Mouse (Mus musculus) adrenal gland, postnatal 14 days (tissue): ENCODE results near the gene Zfp952. TPM values are rescaled to one million over a fixed set of nuclear protein-coding genes. Genes with fewer than 3 reads are reported as not detected.
"Not testable (repeated sequence)": the region's sequence is repeated elsewhere in the genome, so short reads cannot be mapped to it uniquely, and the experiment has no call there.

Source experiments
- DNase-seq: peaks from one replicate; pipeline ENCODE4 v3.0.0; 2021; ENCODE audit warnings: mixed read lengths
- long read RNA-seq, 2 experiments: library from polyadenylated mRNA; stranded (forward); transcript quantifications; one replicate each; pipeline ENCODE4 v2.0.0; 2021
- total RNA-seq: library from RNA; stranded (reverse); gene quantifications from 2 replicates; pipeline ENCODE4 v1.2.3, GENCODE M21; 2021

Gene Zfp952
- 8.5 and 10.0 TPM in 2 replicates for total RNA-seq
- long read RNA-seq, experiment 1, transcript Zfp952-201 (4 exons, 2,950 nt): major isoform, 6 of 13 reads
- long read RNA-seq, experiment 1, partial matches to known transcripts: 0 of 13 reads
- long read RNA-seq, experiment 1, other reads (novel, unspliced or antisense): 6 of 13 reads
- long read RNA-seq, experiment 2, transcript Zfp952-201 (4 exons, 2,950 nt): major isoform, 5 of 11 reads
- long read RNA-seq, experiment 2, partial matches to known transcripts: 0 of 11 reads
- long read RNA-seq, experiment 2, other reads (novel, unspliced or antisense): 3 of 11 reads

DNA sequence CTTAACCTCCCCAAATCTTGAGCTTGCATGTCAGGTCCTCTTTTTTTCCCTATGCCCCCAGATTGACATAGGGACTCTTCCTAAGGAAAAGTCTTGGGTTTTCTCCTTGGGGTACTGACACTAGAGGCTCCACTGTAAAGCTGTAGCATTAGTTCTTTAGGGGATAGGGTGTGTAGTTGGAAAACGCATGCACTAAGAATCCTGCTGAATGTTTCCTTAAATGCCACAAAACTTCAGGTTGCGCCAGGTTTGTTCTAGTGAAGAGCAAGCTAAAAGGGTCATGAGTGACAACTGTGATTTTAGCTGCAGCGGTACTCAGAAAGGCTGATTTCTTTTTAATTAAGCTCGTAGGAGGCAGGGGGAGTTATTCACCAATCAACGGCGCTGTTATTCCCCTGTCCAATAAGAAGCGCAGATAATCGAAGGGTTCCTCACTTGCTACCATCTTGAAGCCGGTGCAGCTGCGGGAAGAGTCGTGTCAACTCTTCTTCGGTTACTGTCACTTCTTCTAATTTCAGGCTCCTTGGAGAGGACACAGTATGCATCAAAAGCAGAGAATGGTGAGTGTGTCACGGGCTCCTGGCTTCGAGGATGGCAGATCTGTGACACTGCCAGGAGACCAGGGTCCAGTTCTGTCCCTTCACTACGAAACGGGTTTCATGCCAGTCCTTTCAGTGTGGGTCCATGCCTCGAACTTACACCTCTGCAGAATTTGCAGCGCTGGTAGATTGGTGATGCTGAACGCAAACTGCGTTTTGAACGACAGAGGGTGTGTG is at the start of gene Zfp952:
Zfp952 (plus strand) TSS at position 431 of the 776 bp plus-strand sequence.
- DNase-seq: peak; percentile 91

DNA sequence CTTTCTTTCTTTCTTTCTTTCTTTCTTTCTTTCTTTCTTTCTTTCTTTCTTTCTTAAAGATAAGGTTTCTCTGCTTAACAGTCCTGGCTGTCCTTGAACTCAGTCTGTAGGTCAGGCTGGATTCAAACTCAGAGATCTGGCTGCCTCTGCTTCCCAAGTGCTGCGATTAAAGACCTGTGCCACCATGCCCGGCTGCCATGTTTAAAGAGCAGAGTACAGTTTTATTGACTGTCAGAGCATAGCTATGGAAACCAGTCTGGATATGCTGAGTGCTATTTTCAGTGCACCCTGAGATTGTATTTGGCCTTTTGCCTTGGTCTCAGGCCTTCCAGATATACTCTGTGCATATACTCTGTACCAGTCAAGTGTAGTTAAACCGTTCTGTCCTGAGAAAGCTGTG is 49.3 kb upstream of the Zfp952 start:
- DNase-seq: no peak

DNA sequence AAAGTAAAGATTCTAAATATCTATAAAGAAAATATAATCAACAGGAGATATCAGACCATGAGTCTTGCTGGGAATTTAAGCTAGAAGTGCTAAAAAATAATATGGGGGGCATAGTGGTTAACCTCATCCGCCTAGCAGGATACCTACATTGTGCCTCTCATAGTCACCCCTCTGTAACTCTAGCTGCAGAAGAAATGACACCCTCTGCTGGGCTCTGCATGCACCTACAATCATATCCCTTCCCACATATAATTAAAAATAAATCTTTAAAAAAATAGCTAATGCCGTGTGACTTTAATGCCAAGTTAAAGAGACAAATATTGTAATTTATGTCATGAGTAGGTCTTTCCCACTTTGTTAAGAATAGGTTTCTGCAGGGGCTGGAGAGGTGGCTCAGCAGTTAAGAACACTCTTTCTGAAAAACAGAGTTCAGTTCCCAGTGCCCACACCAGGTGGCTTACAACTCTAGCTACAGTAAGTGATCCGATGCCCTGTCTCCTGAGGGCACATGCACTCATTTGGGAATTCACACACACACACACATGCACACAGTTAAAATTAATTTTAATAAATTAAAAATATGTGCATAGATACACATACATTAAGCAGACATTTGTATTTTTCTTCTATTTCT is 48.4 kb upstream of the Zfp952 start:
- DNase-seq: no peak

DNA sequence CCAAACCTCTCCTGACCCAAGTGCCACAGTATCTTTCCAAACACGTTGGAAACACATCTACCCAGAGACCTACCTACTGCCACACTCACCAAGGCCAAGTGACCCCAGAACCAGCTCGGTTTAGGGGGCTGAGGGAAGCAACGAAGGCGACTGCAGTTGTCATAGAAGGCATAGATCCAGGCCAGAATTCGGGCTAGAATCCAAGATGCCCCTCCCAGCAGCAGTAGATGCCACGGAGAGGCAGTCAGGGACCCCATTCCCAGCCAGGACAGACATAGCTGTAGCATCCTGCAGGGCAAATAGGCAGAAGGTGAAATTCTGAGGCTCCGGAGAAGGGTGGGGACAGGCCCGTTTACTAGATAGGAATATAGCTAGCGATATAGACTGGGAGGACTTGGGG is 46.2 kb upstream of the Zfp952 start:
- peak; percentile 18 for DNase-seq

DNA sequence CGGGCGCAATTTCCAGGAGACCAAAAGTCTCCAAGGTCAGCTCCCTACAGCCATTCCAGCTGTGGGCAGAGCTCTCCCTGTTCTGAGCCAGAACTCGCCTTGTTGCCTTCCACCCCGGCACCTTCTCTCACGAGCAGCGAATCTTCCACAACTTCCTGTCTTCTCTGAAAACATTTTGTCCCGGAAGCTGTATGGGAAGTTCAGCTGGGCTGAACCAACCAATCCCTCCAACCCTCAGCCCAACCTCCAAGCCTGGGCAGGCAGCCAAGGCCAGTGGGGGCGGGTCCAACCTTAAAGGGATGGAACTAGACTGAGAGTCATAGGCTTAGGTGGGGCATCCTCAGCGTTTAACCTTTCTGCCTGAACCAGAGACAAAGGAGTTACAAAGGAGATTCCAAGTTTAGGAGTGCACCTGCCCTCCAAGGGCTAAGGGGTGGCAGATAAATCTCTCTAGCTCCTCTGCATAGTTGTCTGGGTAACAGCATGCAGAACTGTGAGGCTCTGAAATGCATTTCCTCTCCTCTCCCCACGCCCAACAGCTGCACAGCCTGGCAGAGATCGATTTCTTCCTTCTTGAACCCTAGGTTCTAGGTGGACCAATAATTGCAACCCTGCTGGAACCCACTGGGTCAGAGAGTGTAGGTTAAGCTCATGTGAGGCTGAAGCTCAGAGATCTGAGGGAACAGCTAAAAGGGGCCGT is 45.6 kb upstream of the Zfp952 start, which contains the start of gene Cyp4f13:
Cyp4f13 (minus strand) TSS at position 188 of the 700 bp plus-strand sequence.
- peak; percentile 100 for DNase-seq

DNA sequence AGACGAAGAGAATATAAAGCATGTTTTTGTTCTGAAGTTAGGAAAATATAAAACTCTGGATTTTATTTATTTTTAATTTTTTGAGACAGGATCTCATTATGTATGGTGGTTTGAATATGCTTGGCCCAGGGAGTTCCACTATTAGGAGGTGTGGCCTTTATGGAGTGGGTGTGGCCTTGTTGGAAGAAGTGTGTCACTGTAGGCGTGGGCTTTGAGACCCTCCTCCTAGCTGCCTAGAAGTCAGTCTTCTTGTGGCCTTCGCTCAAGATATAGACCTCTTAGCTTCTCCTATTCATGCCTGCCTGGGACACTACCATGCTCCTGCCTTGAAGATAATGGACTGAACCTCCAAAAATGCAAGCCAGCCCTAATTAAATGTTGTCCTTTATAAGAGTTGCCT is 42.8 kb upstream of the Zfp952 start:
- no peak for DNase-seq

DNA sequence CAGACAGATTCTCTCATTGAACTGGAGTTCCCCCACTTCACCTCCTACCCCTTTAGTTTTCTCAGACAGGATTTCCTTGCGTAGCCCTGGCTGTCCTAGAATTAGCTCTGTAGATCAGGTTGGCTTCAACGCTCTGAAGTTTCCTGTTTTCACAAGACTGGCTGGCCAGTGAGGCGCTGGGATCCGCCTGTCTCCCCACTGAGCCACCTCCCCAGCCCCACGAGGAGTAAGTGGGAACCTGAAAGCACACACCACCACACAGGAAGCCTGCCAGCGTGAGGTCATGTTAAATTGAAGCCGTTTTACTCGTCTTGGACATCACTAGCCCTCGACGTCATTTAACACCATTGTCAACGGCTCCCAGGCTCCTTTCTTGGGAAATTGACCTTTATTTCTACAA is 41.9 kb upstream of the Zfp952 start:
- DNase-seq: no peak

DNA sequence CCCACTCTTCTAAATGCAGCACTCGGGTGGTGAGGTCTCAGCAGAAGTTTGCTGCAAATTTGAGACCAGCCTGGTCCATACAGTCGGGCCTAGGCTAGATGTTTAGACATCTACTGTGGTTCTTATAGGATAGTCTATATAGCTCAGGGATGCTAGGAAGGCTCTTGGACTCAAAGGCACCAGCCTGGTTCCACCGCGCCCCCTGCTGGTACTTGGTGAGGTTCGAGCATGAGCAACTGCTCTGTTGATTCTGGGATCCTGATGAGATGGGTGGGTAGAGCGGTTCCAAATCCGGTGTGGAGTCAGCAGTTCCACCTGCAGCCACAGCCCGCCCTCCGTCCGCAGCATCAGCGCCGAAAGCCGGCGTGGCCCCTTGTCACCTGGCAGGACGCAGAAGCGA is 41.5 kb upstream of the Zfp952 start:
- peak; percentile 93 for DNase-seq

DNA sequence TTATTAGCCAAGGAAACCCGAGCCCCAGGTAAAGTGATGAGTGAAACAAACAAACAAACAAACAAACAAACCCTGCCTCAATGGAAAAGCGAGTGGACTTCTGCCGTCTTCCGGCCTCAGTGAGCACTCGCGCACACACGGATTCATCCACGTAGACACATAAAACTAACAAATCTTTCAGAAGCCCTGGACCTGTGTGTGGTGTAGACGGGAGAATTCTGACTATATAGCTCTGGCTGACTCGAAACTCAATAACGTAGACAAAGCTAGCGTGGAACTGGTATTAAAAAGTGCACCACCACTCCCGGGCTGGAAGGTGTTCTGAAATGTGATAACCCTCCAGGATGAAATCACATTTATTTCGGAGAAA is 27.7 kb upstream of the Zfp952 start:
- peak; percentile 21 for DNase-seq

DNA sequence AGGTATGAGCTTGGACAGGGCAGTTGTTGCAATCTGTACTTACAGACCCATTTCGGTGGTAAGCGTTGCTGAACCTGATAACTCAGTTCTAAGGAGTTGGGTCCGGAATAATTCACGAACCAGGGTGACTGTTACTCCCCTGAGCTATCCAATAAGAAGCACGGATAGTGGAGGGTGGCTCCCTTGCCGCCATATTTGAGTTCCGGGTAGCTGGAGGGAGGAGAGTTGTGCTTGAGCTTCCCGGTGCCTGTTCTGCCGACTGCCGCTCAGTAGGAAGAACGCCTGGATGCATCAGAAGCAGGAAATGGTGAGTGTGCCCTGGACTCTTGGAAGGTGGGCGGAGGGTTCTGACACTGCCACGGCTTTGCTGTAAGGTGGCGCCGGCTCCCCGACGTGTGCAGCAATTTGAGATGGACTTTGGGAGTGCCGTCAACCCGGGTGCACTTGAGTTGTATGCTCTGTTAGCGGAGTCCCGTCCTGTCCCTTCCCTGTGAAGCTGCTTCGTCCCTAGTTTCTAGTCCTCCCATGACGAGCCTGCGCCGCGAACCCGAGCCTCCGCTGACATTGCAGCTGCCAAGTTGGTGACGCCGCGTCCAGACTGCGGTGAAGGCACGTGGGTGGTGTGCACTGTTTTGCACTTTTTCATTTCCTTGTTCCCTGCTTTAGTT is 27.2 kb upstream of the Zfp952 start, which contains the start of gene Zfp472:
Zfp472 (plus strand) TSS at position 192 of the 668 bp plus-strand sequence.
- DNase-seq: peak; percentile 94

DNA sequence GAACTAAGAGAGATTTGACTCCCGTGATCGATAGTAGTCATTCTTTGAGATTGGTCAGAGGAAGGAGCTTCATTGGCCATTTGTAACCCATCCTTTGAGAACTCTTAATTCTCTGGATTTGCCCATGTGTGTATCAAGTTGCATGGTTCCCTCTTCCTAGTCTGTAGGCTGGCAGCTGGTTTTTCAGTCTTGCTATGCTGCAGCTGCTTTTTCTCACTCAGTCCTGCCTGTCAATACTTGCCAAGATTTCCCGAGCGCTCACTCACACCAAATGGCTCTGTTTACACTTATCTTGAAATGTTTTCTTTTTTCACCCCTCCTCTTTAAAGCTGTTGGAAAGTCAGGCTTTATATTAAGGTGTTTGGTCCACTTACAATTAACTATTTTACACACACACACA is 11.6 kb upstream of the Zfp952 start:
- DNase-seq: no peak

DNA sequence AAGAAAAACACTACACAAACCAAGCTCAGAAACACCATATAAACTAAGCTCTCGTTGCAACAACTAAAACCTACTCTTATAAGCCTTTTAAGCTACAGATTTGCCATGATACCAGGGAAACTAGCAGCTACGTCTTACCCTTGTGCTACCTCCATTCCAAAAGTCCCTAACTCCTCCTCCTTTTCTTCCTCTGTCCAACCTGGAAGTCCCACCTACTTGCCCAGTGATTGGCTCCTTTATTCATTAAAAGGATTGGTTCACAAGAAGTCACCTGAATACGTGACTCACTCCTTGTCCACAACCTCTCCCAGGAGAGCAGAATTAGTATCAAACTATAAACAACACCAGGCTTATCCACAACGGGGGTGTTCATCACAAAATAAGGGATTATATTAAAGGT is 6.6 kb upstream of the Zfp952 start:
- no peak for DNase-seq

DNA sequence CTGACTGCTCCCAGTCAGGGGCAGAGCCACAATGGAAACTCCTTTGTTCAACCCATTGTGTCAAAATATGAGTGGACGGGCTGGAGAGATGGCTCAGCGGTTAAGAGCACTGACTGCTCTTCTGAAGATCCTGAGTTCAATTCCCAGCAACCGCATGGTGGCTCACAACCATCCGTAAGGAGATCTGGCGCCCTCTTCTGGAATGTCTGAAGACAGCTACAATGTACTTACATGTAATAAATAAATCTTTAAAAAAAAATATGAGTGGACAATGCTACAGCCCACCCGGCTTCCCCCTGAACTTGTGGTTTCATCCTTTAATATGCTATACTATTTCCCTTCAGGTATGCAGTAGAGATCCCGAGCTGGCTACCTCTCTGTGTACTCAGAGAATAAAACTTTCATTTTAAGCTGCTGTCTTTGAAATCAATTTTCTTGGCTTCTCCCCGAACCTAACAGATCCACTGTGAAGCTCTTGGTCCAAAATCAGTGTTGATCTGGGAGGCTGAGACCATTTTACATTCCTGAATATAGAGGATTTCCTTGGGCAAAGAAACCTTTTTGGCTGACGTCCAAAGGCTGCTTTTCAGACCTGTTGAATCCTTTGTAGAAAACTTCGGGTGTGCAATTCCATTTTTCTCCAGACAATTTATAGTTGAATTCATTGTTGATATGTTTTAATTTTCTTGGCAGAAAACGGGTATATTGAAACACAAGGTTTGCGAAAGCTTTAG is 797 bp upstream of the Zfp952 start:
- DNase-seq: peak; percentile 62

DNA sequence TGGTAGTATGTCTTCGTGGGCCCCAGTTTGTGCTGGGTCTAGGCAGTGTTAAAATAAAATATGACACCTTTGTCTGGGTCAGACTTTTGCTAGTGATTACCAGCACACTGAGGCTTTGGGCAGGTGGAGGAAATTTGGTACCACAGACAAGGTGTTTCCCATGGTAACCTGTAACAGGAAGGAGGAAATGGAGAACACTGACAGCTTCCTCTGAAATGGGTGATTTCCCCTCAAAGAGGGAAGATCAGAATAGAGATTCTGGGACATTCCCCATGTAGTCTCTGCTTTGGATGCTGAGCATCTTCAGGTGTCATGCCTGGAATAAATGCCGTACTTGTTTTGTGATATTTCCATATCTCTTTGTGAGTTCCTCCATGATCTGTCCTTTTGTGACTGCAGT is 5.6 kb downstream of the Zfp952 start:
- DNase-seq: no peak

DNA sequence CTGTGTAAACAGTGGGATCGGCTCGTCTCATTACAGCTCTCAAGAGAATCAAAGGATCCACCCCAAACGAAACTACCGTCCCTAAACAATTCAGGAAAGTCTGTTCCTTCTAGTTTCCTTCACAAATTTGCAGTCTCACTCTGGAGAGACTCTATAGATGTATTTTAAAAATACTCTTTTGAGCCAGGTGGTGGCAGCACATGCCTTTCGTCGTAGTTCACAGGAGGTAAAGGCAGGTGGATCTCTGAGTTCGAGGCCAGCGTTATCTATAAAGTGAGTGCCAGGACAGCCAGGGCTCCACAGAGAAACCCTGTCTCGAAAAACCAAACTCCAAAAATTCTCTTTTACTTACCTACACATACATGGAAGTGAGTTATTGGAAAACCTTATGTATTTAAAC is 15.4 kb downstream of the Zfp952 start:
- DNase-seq: peak; percentile 32

DNA sequence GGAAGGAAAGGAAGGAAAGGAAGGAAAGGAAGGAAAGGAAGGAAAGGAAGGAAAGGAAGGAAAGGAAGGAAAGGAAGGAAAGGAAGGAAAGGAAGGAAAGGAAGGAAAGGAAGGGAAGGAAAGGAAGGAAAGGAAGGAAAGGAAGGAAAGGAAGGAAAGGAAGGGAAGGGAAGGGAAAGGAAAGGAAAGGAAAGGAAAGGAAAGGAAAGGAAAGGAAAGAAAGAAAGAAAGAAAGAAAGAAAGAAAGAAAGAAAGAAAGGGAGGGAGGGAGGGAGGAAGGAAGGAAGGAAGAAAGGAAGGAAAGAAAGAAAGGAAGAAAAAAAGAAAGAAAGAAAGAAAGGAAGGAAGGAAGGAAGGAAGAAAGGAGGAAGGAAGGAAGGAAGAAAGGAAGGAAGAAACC is 27.5 kb downstream of the Zfp952 start:
- not testable (repeated sequence) for DNase-seq

DNA sequence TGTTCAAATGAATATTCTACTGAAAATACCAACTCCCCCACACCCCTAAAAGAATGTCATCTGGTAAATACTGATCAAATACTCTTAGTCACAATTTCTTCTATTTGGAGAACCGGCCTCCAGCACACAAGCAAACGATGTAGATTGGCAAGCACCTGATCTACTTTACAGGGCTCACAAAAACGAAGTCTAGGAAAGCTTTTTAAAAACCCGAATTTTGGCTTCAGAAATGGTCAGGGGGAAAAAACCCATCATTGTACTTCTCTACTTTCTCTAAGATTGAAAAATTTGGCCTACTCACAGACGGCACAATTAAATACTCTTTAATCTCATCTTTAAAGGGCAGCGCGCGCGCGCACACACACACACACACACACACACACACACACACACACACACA is 39.4 kb downstream of the Zfp952 start:
- DNase-seq: no peak

DNA sequence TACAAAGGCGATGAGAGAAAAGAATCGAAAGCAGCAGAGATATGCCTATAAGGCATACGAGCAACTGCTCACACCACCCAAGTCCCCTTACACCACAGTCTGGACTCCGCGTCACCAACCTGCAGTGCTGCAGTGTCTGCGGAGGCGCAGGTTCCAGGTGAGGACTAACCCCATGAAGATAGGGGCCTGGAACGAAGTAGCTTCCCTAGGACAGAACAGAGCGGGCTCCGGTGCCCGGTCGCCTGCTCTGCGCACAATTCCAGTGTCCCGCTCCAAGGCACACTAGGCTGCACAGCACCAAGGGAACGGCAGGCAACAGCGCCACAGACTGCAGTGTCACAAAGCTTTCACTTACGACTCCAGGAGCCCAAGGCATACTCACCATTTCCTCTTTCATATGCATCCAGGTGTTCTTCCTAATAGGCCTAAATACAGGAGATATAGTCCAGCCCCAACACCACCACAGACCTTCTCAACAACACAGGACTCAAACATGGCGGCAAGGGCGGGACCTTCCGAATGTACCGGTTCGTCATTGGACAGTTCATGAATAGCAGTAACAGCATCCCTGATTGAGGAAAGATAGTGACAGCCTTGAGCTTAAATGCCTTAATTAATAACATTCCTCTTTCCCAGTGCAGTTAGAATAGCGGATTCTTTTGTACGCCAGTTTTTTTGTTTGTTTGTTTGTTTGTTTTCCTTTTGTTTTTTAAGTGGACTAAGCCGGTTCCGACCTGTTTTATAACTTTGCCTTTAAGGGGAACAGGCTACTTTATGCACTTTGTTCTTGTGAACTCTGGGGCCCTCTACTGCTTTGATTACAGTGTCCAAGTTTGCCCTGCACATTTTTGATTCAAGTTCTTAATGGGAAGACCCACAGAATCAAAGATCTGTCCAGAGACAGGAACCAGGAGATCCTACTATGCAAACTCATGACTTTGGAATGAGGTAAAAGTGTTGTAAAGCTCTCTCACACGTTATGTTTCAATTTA is 40.3 kb downstream of the Zfp952 start, which contains the start of gene Zfp763:
Zfp763 (minus strand) TSS at position 503 of the 992 bp plus-strand sequence.
- peak; percentile 88 for DNase-seq
